Mouse (Mus musculus): ENCODE measurements at regions not wholly inside any gene's neighbourhood (a gene's known extent, or its start where the extent isn't known, plus 50 kb on each side); places are given as distances from the start of the nearest gene placed in this dataset.

DNA sequence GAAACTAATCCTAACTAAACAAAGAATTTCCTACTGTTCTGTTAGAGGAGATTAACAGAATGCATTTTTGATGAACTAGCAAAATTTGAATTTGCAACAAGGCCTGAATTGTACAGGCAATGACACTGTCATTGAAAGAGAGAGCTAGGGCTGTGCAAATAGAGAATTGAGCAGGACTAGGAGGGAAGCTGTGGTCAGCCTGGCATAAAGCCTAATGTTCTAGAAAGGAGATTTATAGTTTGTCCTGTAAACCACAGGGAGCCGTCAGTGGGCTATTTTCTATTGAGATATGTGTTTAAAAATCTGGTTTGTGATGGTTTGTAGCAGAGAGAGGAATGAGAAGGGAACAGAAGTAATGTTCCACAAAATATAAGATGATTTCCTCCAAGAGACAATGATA is 317.9 kb downstream of the Aldoart1 start:
- H3K9me3 ChIP-seq (ENCODE audit: control insufficient read depth, low read length) = no peaks in the 10 kb centered on the region
- 25% methylated on average over 1 of the region's 1 CpGs for WGBS
- H3K27me3 ChIP-seq (ENCODE audit: control insufficient read depth, insufficient read depth, low read length) = no peaks in the 10 kb centered on the region
- H3K4me3 ChIP-seq (ENCODE audit: low read depth, low read length) = no peak overlapping the region
- TF ChIP-seq EP300 (optimal IDR thresholded peaks at IDR 0.05) (no peak), CTCF (IDR thresholded peaks at IDR 0.05; ENCODE audit: low read depth) (no peak)
- ATAC-seq (ENCODE audit: low FRiP score, low TSS enrichment) (no peak), DNase-seq (ENCODE audit: low spot score) (no peak)
- H3K9ac ChIP-seq (ENCODE audit: low read length) = no peak overlapping the region
- H3K27ac ChIP-seq (replicated peaks) = no peak overlapping the region
- H3K4me1 ChIP-seq (replicated peaks; ENCODE audit: control insufficient read depth, insufficient read depth) = no peaks in the 10 kb centered on the region
- H3K4me2 ChIP-seq (replicated peaks; ENCODE audit: low read depth) = no peak overlapping the region
- H3K36me3 ChIP-seq (ENCODE audit: control insufficient read depth, insufficient read depth, low read length) = no peaks in the 10 kb centered on the region

DNA sequence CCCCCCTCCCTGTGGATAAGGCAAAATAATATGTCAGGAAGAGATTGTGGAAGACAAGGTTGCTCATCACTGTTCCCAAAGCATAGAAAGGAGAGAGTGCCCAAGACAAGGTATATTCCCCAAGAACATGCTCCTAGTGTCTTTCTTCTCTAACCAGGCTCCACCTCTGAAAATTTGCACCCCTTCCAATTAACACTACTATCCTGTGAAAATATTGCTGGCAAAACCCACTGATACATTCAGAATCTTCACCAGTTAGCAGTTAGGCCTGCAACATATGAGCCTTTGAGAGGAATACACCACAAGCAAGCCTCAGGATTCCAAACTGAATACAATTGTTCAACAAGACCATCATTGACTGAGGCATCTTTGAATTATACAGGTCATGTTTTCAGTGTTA is 323.9 kb upstream of the Tle1 start:
- TF ChIP-seq CTCF (IDR thresholded peaks at IDR 0.05; ENCODE audit: low read depth) (no peak), EP300 (optimal IDR thresholded peaks at IDR 0.05) (no peak)
- Histone ChIP-seq H3K36me3 (ENCODE audit: control insufficient read depth, insufficient read depth, low read length) (no peaks in the 10 kb centered on the region), H3K27me3 (ENCODE audit: control insufficient read depth, insufficient read depth, low read length) (no peaks in the 10 kb centered on the region), H3K9me3 (ENCODE audit: control insufficient read depth, low read length) (no peaks in the 10 kb centered on the region), H3K4me2 (replicated peaks; ENCODE audit: low read depth) (no peak overlapping the region), H3K27ac (replicated peaks) (no peak overlapping the region), H3K4me3 (ENCODE audit: low read depth, low read length) (no peak overlapping the region), H3K9ac (ENCODE audit: low read length) (no peak overlapping the region), H3K4me1 (replicated peaks; ENCODE audit: control insufficient read depth, insufficient read depth) (no peaks in the 10 kb centered on the region)
- ATAC-seq (ENCODE audit: low FRiP score, low TSS enrichment) = no peak
- DNase-seq (ENCODE audit: low spot score) = no peak

DNA sequence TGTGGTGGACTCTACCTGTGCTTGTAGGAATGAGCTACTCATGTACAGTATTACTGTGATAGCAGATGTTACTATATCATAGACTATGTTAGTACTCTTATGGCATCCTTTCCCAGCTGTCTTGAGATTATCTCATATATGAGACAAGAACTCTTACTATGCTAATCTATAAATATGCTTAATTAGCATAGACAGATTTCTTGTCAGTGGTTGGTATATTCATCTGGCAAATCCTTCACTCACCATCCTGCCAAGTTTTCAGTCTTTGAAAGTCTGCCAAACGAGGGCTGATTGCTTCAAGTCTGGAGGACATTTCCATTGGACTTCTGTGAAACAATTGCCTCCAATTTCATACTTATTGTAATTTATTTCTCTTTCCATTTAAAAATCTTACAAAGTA is 323.4 kb upstream of the Tle1 start:
- H3K9me3 ChIP-seq (ENCODE audit: control insufficient read depth, low read length) = no peaks in the 10 kb centered on the region
- H3K4me3 ChIP-seq (ENCODE audit: low read depth, low read length) = no peak overlapping the region
- ATAC-seq (ENCODE audit: low FRiP score, low TSS enrichment) = no peak
- WGBS = 55% methylated on average over 1 of the region's 1 CpGs
- no peak overlapping the region for H3K27ac ChIP-seq (replicated peaks)
- no peak overlapping the region for H3K4me2 ChIP-seq (replicated peaks; ENCODE audit: low read depth)
- H3K9ac ChIP-seq (ENCODE audit: low read length) = no peak overlapping the region
- no peaks in the 10 kb centered on the region for H3K4me1 ChIP-seq (replicated peaks; ENCODE audit: control insufficient read depth, insufficient read depth)
- no peaks in the 10 kb centered on the region for H3K27me3 ChIP-seq (ENCODE audit: control insufficient read depth, insufficient read depth, low read length)
- no peak for TF ChIP-seq EP300 (optimal IDR thresholded peaks at IDR 0.05)
- no peak for TF ChIP-seq CTCF (IDR thresholded peaks at IDR 0.05; ENCODE audit: low read depth)
- no peak for DNase-seq (ENCODE audit: low spot score)
- no peaks in the 10 kb centered on the region for H3K36me3 ChIP-seq (ENCODE audit: control insufficient read depth, insufficient read depth, low read length)

DNA sequence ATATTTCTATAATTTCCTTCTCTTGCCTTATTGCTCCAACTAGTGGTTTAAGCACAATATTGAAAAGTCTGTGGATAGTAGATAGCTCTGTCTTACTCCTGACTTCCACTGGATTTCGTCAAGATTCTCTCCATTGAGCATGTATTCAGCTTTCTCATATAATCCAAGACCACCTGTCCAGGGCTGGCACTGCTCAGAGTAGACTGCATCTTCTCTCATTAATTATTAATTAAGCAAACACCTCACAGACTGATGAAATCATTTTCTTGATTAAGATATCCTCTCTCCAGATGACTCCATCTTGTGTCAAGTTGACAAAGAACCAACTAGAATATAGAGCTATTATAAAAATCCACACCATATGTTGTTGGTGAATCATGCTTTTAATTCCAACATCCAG is 310.5 kb upstream of the Tle1 start:
- H3K27ac ChIP-seq (replicated peaks) = no peak overlapping the region
- no peaks in the 10 kb centered on the region for H3K27me3 ChIP-seq (ENCODE audit: control insufficient read depth, insufficient read depth, low read length)
- no peaks in the 10 kb centered on the region for H3K9me3 ChIP-seq (ENCODE audit: control insufficient read depth, low read length)
- WGBS = 63% methylated on average over 1 of the region's 1 CpGs
- H3K4me2 ChIP-seq (replicated peaks; ENCODE audit: low read depth) = no peak overlapping the region
- no peak overlapping the region for H3K4me3 ChIP-seq (ENCODE audit: low read depth, low read length)
- peak; percentile 19; the same call in 1 of the 2 replicates for TF ChIP-seq CTCF (IDR thresholded peaks at IDR 0.05; ENCODE audit: low read depth)
- no peak for TF ChIP-seq EP300 (optimal IDR thresholded peaks at IDR 0.05)
- no peak for ATAC-seq (ENCODE audit: low FRiP score, low TSS enrichment)
- H3K9ac ChIP-seq (ENCODE audit: low read length) = no peak overlapping the region
- no peaks in the 10 kb centered on the region for H3K36me3 ChIP-seq (ENCODE audit: control insufficient read depth, insufficient read depth, low read length)
- DNase-seq (ENCODE audit: low spot score) = no peak
- H3K4me1 ChIP-seq (replicated peaks; ENCODE audit: control insufficient read depth, insufficient read depth) = no peaks in the 10 kb centered on the region

DNA sequence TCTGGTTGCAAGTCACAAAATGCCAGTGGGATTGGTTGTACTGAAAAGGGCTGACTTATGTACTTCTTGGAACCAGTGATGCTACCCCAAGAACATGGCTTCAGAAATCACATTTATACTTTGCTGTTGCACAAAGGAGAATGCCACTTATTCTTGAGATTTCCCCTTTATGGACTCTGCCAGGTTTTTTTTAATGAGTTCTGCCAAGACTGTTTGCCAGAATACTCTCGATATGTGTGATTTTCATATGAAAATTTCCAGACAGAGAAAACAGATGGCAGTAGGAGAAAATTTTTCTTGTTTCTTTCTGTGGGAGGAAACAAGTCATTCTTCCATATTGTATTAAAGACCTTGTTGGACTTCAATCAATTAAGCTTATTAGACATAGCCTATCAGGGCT is 281.0 kb upstream of the Tle1 start:
- H3K27me3 ChIP-seq (ENCODE audit: control insufficient read depth, insufficient read depth, low read length) = no peaks in the 10 kb centered on the region
- H3K4me3 ChIP-seq (ENCODE audit: low read depth, low read length) = no peak overlapping the region
- no peaks in the 10 kb centered on the region for H3K4me1 ChIP-seq (replicated peaks; ENCODE audit: control insufficient read depth, insufficient read depth)
- H3K27ac ChIP-seq (replicated peaks) = no peak overlapping the region
- TF ChIP-seq CTCF (IDR thresholded peaks at IDR 0.05; ENCODE audit: low read depth) = no peak
- TF ChIP-seq EP300 (optimal IDR thresholded peaks at IDR 0.05) = no peak
- no peaks in the 10 kb centered on the region for H3K36me3 ChIP-seq (ENCODE audit: control insufficient read depth, insufficient read depth, low read length)
- DNase-seq (ENCODE audit: low spot score) (no peak), ATAC-seq (ENCODE audit: low FRiP score, low TSS enrichment) (no peak)
- no peak overlapping the region for H3K9ac ChIP-seq (ENCODE audit: low read length)
- WGBS = 77% methylated on average over 1 of the region's 1 CpGs
- no peak overlapping the region for H3K4me2 ChIP-seq (replicated peaks; ENCODE audit: low read depth)
- H3K9me3 ChIP-seq (ENCODE audit: control insufficient read depth, low read length) = no peaks in the 10 kb centered on the region

DNA sequence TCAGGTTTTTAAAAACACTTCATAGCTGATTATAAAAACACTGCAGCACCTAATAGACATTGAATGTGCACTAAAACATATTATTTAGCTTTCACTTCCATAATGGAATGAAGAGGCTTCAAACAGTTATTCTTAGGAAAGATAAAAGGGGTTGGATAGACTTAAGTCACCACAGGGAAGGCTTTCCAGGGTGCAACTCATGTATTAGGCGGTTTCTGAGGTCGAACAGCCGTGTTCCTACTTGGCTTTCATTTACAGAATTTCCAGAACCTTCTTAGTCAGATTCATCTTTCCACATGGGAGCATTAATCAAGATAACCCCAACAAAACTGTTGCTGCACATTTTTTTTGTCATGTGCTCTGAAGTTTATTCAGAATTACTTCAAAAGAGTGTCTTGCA is 279.8 kb upstream of the Tle1 start:
- Histone ChIP-seq H3K4me1 (replicated peaks; ENCODE audit: control insufficient read depth, insufficient read depth) (no peaks in the 10 kb centered on the region), H3K9me3 (ENCODE audit: control insufficient read depth, low read length) (no peaks in the 10 kb centered on the region)
- ATAC-seq (ENCODE audit: low FRiP score, low TSS enrichment) = no peak

More for the DNA sequence above, 279.8 kb upstream of the Tle1 start:
- H3K4me2 ChIP-seq (replicated peaks; ENCODE audit: low read depth) = no peak overlapping the region
- DNase-seq (ENCODE audit: low spot score) = no peak
- H3K4me3 ChIP-seq (ENCODE audit: low read depth, low read length) = no peak overlapping the region
- TF ChIP-seq CTCF (IDR thresholded peaks at IDR 0.05; ENCODE audit: low read depth) = no peak
- TF ChIP-seq EP300 (optimal IDR thresholded peaks at IDR 0.05) = no peak
- WGBS = 55% methylated on average over 3 of the region's 3 CpGs
- no peak overlapping the region for H3K27ac ChIP-seq (replicated peaks)
- no peaks in the 10 kb centered on the region for H3K36me3 ChIP-seq (ENCODE audit: control insufficient read depth, insufficient read depth, low read length)
- no peak overlapping the region for H3K9ac ChIP-seq (ENCODE audit: low read length)
- H3K27me3 ChIP-seq (ENCODE audit: control insufficient read depth, insufficient read depth, low read length) = no peaks in the 10 kb centered on the region

All from stomach, postnatal 0 days (tissue).